Mouse (Mus musculus): ENCODE data around the gene Gab3.

DNA sequence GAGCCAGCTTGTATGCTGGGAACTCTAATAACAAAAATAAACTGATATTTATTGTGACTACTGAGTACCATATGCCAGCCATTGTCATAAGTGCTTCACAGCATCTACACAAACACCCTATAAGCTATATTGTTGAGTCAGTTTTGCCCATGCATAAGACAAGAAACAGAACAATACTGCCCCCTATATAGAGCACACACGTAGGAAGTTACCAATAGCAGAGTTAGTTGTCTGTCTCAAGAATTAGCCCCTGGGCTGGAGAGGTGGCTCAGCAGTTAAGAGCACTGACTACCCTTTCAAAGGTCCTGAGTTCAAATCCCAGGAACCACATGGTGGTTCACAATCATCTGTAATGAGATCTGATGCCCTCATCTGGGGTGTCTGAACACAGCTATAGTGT lies 396 bp upstream of the Gab3 start:
- TF ChIP-seq EP300 (IDR thresholded peaks at IDR 0.05) (no peak), CTCF (IDR thresholded peaks at IDR 0.05) (peak; percentile 27)
